Mouse (Mus musculus) splenic B cell, adult 2 months (primary cell): ENCODE measurements around the gene Myh9.
"Not testable (repeated sequence)": the region's sequence is repeated elsewhere in the genome, so short reads cannot be mapped to it uniquely, and the experiment has no call there.

Experiments
- DNase-seq: peaks from one replicate; pipeline ENCODE4 v3.0.0-alpha.2; 2011; ENCODE audit warnings: low read depth, low spot score
- H3K27me3 ChIP-seq: 2 replicates; pipeline ENCODE4 v1.6.1; 2012; ENCODE audit warnings: mild to moderate bottlenecking, low read length, moderate library complexity, mixed read lengths; ENCODE audit not compliant: control insufficient read depth, poor library complexity, insufficient read depth, severe bottlenecking
- H3K36me3 ChIP-seq: 2 replicates; pipeline ENCODE4 v1.6.1; 2012; ENCODE audit warnings: mild to moderate bottlenecking, low read length, moderate library complexity, mixed read lengths; ENCODE audit not compliant: control insufficient read depth, poor library complexity, insufficient read depth, severe bottlenecking

Gene Myh9

DNA sequence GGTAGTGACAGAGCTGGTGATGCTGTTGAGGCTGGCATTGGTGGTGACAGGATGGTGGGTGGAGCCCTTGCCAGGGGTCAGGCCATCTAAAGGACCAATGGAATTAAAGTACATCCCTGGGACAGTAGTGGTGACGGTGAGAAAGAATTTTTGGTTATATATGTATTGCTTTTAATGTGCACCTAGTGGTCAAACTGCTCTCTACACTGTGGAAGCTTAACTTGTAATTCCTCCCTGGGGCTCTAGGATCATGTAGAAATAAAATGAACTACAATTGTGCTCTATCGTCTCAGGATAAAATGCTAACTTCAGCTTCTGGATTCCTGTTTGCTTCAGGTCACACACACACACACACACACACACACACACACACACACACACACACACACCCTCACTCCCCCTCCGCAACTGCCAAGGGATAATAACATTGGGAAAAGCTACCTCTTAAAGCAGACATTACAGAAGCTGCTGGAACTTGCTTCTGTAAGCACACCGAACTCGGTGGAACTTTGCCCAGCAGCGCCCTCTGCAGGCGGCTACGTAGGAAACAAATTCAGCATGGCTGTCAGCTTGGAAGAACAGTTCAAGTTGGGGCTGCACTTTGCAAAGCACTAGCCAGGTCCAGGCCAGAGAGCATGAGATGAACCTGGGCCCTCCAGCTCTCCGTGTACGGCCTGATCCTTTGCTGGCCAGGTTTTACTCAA, 117.6 kb downstream of the Myh9 start:
- not testable (repeated sequence) for DNase-seq, H3K36me3 ChIP-seq, H3K27me3 ChIP-seq

- DNase-seq, H3K36me3 ChIP-seq, H3K27me3 ChIP-seq: not testable (repeated sequence)
These were observed 120.5 kb downstream of the Myh9 start for GRCm38 (mm10) chr15:77721509-77721908.

GRCm38 (mm10) chr15:77718240-77718639, 123.7 kb downstream of the Myh9 start:
- not testable (repeated sequence) for H3K27me3 ChIP-seq, DNase-seq, H3K36me3 ChIP-seq
